Mouse (Mus musculus) heart, embryonic 14.5 days (tissue): ENCODE measurements around the gene Cyp1b1. TPM values are rescaled to one million over a fixed set of nuclear protein-coding genes. Genes with fewer than 3 reads are reported as not detected.

Experiments
- ATAC-seq: fragments of 200-750 bp; cut with Nextera tagmentation; 2 replicates; pipeline ENCODE4 v1.8.0; 2017; ENCODE audit warnings: low read depth, moderate TSS enrichment; ENCODE audit not compliant: insufficient number of reproducible peaks, insufficient read depth, low FRiP score
- H3K27ac ChIP-seq, 2 experiments: fragments of 200-500 bp in 1 of 2; fragments of 300-500 bp in 1 of 2; sonication (generic) in 1 of 2; replicated peaks in 1 of 2; 2 replicates each; pipeline ENCODE4 v1.5.1; 2012 to 2014; ENCODE audit warnings: low read depth in 2 of 2, low read length in 2 of 2, control low read depth in 1 of 2, mild to moderate bottlenecking in 1 of 2, mixed read lengths in 1 of 2; ENCODE audit not compliant: control insufficient read depth in 1 of 2, insufficient read depth in 1 of 2
- H3K27me3 ChIP-seq: fragments of 300-500 bp; sonication (generic); 2 replicates; pipeline ENCODE4 v1.6.1; 2014; ENCODE audit warnings: mild to moderate bottlenecking, low read length, control low read depth; ENCODE audit not compliant: control insufficient read depth, insufficient read depth
- H3K36me3 ChIP-seq: fragments of 300-500 bp; sonication (generic); 2 replicates; pipeline ENCODE4 v1.6.1; 2014; ENCODE audit warnings: mild to moderate bottlenecking, control low read depth, low read length, mixed read lengths; ENCODE audit not compliant: control insufficient read depth, insufficient read depth
- H3K4me1 ChIP-seq, 2 experiments: fragments of 200-500 bp in 1 of 2; fragments of 300-500 bp in 1 of 2; sonication (generic) in 1 of 2; 2 replicates each; pipeline ENCODE4 v1.6.1; 2012 to 2014; ENCODE audit warnings: low read length in 2 of 2, control low read depth in 1 of 2, mixed read lengths in 1 of 2; ENCODE audit not compliant: control insufficient read depth in 2 of 2, insufficient read depth in 2 of 2
- H3K4me2 ChIP-seq: fragments of 300-500 bp; sonication (generic); 2 replicates; pipeline ENCODE4 v1.6.1; 2014; ENCODE audit warnings: mild to moderate bottlenecking, low read length
- H3K4me3 ChIP-seq, 2 experiments: fragments of 200-500 bp in 1 of 2; fragments of 300-500 bp in 1 of 2; sonication (generic) in 1 of 2; 2 replicates each; pipeline ENCODE4 v1.5.1; 2012 to 2014; ENCODE audit warnings: low read length in 2 of 2, mild to moderate bottlenecking in 2 of 2, control low read depth in 1 of 2, low read depth in 1 of 2, moderate library complexity in 1 of 2; ENCODE audit not compliant: control insufficient read depth in 1 of 2, insufficient read depth in 1 of 2
- H3K9ac ChIP-seq: fragments of 300-500 bp; sonication (generic); 2 replicates; pipeline ENCODE4 v1.6.1; 2014; ENCODE audit warnings: mild to moderate bottlenecking, low read length
- H3K9me3 ChIP-seq: fragments of 300-500 bp; sonication (generic); 2 replicates; pipeline ENCODE4 v1.6.1; 2016; ENCODE audit warnings: low read length, control low read depth; ENCODE audit not compliant: control insufficient read depth
- WGBS: fragments of 180-500 bp; shearing (Covaris S2); extraction: QIAGEN DNeasy Blood & Tissue Kit; methylation state at CpG from one replicate; pipeline ENCODE4 v1.1.7; 2014; 5-methylcytosine and 5-hydroxymethylcytosine counted together
- polyA plus RNA-seq: library from polyadenylated mRNA; unstranded; fragments of >200 nt; fragmentation: Nextera tagmentation; extraction: Ambion mirVana; gene quantifications from 2 replicates; pipeline ENCODE4 v1.2.1, GENCODE M21; 2014

Cyp1b1 gene
- polyA plus RNA-seq, 1 experiment from 2014 or later, result 1.1 TPM

GRCm38 (mm10) chr17:79730988-79731387, 16.1 kb upstream of the Cyp1b1 start:
- no peak for ATAC-seq
- H3K27ac ChIP-seq, result no peak overlapping the region
- H3K27me3 ChIP-seq, result no peaks in the 10 kb centered on the region
- no peaks in the 10 kb centered on the region for H3K36me3 ChIP-seq
- 11% methylated on average over 8 of the region's 8 CpGs for WGBS
- peaks cover 14 to 24% of the 10 kb centered on the region in 2 experiments for H3K4me1 ChIP-seq
- no peak overlapping the region for H3K9ac ChIP-seq
- H3K4me3 ChIP-seq, result no peak overlapping the region
- H3K9me3 ChIP-seq, result no peaks in the 10 kb centered on the region
- H3K4me2 ChIP-seq, result peak overlapping the region; percentile 39

- peak overlapping the region in 1 of 2 experiments; percentile 12; a peak in 1 of 4 replicates for H3K27ac ChIP-seq
- no peak overlapping the region for H3K9ac ChIP-seq
- 20% methylated on average over 16 of the region's 16 CpGs for WGBS
- peak overlapping the region; percentile 64 for H3K4me2 ChIP-seq
- H3K9me3 ChIP-seq, result no peaks in the 10 kb centered on the region
- H3K27me3 ChIP-seq, result no peaks in the 10 kb centered on the region
- peaks cover 14 to 24% of the 10 kb centered on the region in 2 experiments for H3K4me1 ChIP-seq
- ATAC-seq, result no peak
- H3K4me3 ChIP-seq, result peak overlapping the region; percentile 28 to 32
- H3K36me3 ChIP-seq, result no peaks in the 10 kb centered on the region
Observed at GRCm38 (mm10) chr17:79728585-79729503, 14.0 kb upstream of the Cyp1b1 start.

GRCm38 (mm10) chr17:79728053-79728584, 13.3 kb upstream of the Cyp1b1 start:
- Histone ChIP-seq H3K27ac (0 out of 4 replicates have a peak overlapping the region, but pooled peaks of 1 of the 2 experiments have one; percentile 12), H3K4me1 (peaks cover 14 to 24% of the 10 kb centered on the region in 2 experiments), H3K4me2 (peak overlapping the region; percentile 64), H3K36me3 (no peaks in the 10 kb centered on the region), H3K27me3 (no peaks in the 10 kb centered on the region), H3K9ac (no peak overlapping the region), H3K9me3 (no peaks in the 10 kb centered on the region), H3K4me3 (peak overlapping the region; percentile 28 to 32)
- 29% methylated on average over 14 of the region's 14 CpGs for WGBS
- no peak for ATAC-seq

GRCm38 (mm10) chr17:79726613-79727012, 11.8 kb upstream of the Cyp1b1 start:
- no peaks in the 10 kb centered on the region for H3K9me3 ChIP-seq
- H3K4me3 ChIP-seq, result no peak overlapping the region
- no peaks in the 10 kb centered on the region for H3K36me3 ChIP-seq
- ATAC-seq, result no peak
- peaks cover 14 to 24% of the 10 kb centered on the region in 2 experiments for H3K4me1 ChIP-seq
- 79% methylated on average over 5 of the region's 5 CpGs for WGBS
- H3K27ac ChIP-seq, result no peak overlapping the region
- H3K9ac ChIP-seq, result no peak overlapping the region
- H3K27me3 ChIP-seq, result no peaks in the 10 kb centered on the region
- H3K4me2 ChIP-seq, result no peak overlapping the region

GRCm38 (mm10) chr17:79720681-79721080, 5.8 kb upstream of the Cyp1b1 start:
- 66% methylated on average over 7 of the region's 7 CpGs for WGBS
- Histone ChIP-seq H3K4me3 (no peak overlapping the region), H3K27me3 (peaks cover 16% of the 10 kb centered on the region), H3K9me3 (no peaks in the 10 kb centered on the region), H3K9ac (no peak overlapping the region), H3K36me3 (no peaks in the 10 kb centered on the region), H3K4me2 (no peak overlapping the region), H3K4me1 (no peaks in the 10 kb centered on the region), H3K27ac (no peak overlapping the region)
- no peak for ATAC-seq

- peak overlapping the region; percentile 40 to 50 for H3K4me3 ChIP-seq
- WGBS, result under 1% methylated on average over 42 of the region's 42 CpGs
- H3K4me1 ChIP-seq, result peaks cover 18 to 28% of the 10 kb centered on the region in 2 experiments; a peak in 3 of 4 replicates
- peaks cover 61% of the 10 kb centered on the region for H3K27me3 ChIP-seq
- no peaks in the 10 kb centered on the region for H3K9me3 ChIP-seq
- H3K4me2 ChIP-seq, result peak overlapping the region; percentile 91
- ATAC-seq, result peak; percentile 72
- peak overlapping the region; percentile 60 for H3K9ac ChIP-seq
- H3K27ac ChIP-seq, result no peak overlapping the region
- no peaks in the 10 kb centered on the region for H3K36me3 ChIP-seq
Observed at GRCm38 (mm10) chr17:79715649-79716143, 835 bp upstream of the Cyp1b1 start.

GRCm38 (mm10) chr17:79714368-79714895, 429 bp downstream of the Cyp1b1 start:
- ATAC-seq, result no peak
- H3K9ac ChIP-seq, result no peak overlapping the region
- peak overlapping the region; percentile 91 for H3K4me2 ChIP-seq
- H3K36me3 ChIP-seq, result no peaks in the 10 kb centered on the region
- under 1% methylated on average over 16 of the region's 16 CpGs for WGBS
- peaks cover 68% of the 10 kb centered on the region for H3K27me3 ChIP-seq
- no peak overlapping the region for H3K27ac ChIP-seq
- no peaks in the 10 kb centered on the region for H3K9me3 ChIP-seq
- H3K4me3 ChIP-seq, result peak overlapping the region; percentile 40 to 50
- H3K4me1 ChIP-seq, result peaks cover 18 to 28% of the 10 kb centered on the region in 2 experiments; a peak in 3 of 4 replicates
